Mouse (Mus musculus) kidney, postnatal 0 days (tissue): ENCODE measurements around the gene Lman1l. TPM values are rescaled to one million over a fixed set of nuclear protein-coding genes. Genes with fewer than 3 reads are reported as not detected.

ENCODE experiments used
- ATAC-seq: fragments of 200-750 bp; cut with Nextera tagmentation; replicated peaks from 2 replicates; pipeline ENCODE4 v1.8.0; 2017; ENCODE audit warnings: low read depth, moderate number of reproducible peaks, moderate TSS enrichment, moderate library complexity; ENCODE audit not compliant: low FRiP score
- DNase-seq: peaks from one replicate; pipeline ENCODE4 v3.0.0-alpha.2; 2016; ENCODE audit warnings: low spot score
- H3K27ac ChIP-seq: fragments of 300-500 bp; sonication (generic); 2 replicates; pipeline ENCODE4 v1.5.1; 2014; ENCODE audit warnings: mild to moderate bottlenecking
- H3K27me3 ChIP-seq: fragments of 300-500 bp; sonication (generic); 2 replicates; pipeline ENCODE4 v1.6.1; 2014; ENCODE audit warnings: low read length, mixed read lengths; ENCODE audit not compliant: insufficient read depth
- H3K36me3 ChIP-seq: fragments of 300-500 bp; sonication (generic); 2 replicates; pipeline ENCODE4 v1.6.1; 2014; ENCODE audit warnings: low read length, mixed read lengths; ENCODE audit not compliant: insufficient read depth
- H3K4me1 ChIP-seq: fragments of 300-500 bp; sonication (generic); replicated peaks from 2 replicates; pipeline ENCODE4 v1.6.1; 2014; ENCODE audit warnings: antibody characterized with exemption, low read length, mixed read lengths; ENCODE audit not compliant: insufficient read depth
- H3K4me2 ChIP-seq: fragments of 300-500 bp; sonication (generic); 2 replicates; pipeline ENCODE4 v1.6.1; 2014; ENCODE audit warnings: mild to moderate bottlenecking, low read length, moderate library complexity, mixed read lengths
- H3K4me3 ChIP-seq: fragments of 300-500 bp; sonication (generic); replicated peaks from 2 replicates; pipeline ENCODE4 v1.5.1; 2014; ENCODE audit warnings: low read depth, low read length
- H3K9ac ChIP-seq: fragments of 300-500 bp; sonication (generic); 2 replicates; pipeline ENCODE4 v1.6.1; 2014; ENCODE audit warnings: low read depth, low read length
- H3K9me3 ChIP-seq: fragments of 300-500 bp; sonication (generic); replicated peaks from 2 replicates; pipeline ENCODE4 v1.6.1; 2016; ENCODE audit warnings: low read length, inconsistent platforms, mixed read lengths
- CTCF ChIP-seq: IDR thresholded peaks from 2 replicates; pipeline ENCODE4 v1.5.1; 2016; ENCODE audit warnings: antibody characterized with exemption, low read depth, mild to moderate bottlenecking, moderate library complexity
- WGBS: fragments of 180-500 bp; shearing (Covaris S2); extraction: QIAGEN DNeasy Blood & Tissue Kit; methylation state at CpG from one replicate; pipeline ENCODE4 v1.1.7; 2014; 5-methylcytosine and 5-hydroxymethylcytosine counted together
- polyA plus RNA-seq: library from polyadenylated mRNA; unstranded; fragments of >200 nt; fragmentation: Nextera tagmentation; extraction: Ambion mirVana; gene quantifications from 2 replicates; pipeline ENCODE4 v1.2.1, GENCODE M21; 2015

The Lman1l gene
- polyA plus RNA-seq, 1 experiment from 2014 or later: not detected

- Histone ChIP-seq H3K4me3 (no peak overlapping the region), H3K27me3 (no peaks in the 10 kb centered on the region), H3K27ac (no peak overlapping the region), H3K9me3 (no peaks in the 10 kb centered on the region), H3K4me2 (no peak overlapping the region), H3K4me1 (0 out of 2 replicates have a peak, but pooled peaks cover 16% of the 10 kb centered on the region), H3K36me3 (peaks cover 9% of the 10 kb centered on the region; the same call in 1 of the 2 replicates), H3K9ac (no peak overlapping the region)
- no peak for TF ChIP-seq CTCF
- ATAC-seq: no peak
- 21% methylated on average over 4 of the region's 4 CpGs for WGBS
- DNase-seq: no peak
Observed at GRCm38 (mm10) chr9:57597929-57598382, 22.6 kb downstream of the Lman1l start.

GRCm38 (mm10) chr9:57597265-57597664 is 23.3 kb downstream of the Lman1l start:
- no peak overlapping the region for H3K4me3 ChIP-seq
- no peak for TF ChIP-seq CTCF
- DNase-seq: no peak
- ATAC-seq: no peak
- 89% methylated on average over 8 of the region's 8 CpGs for WGBS
- no peak overlapping the region for H3K4me2 ChIP-seq
- 0 out of 2 replicates have a peak, but pooled peaks cover 16% of the 10 kb centered on the region for H3K4me1 ChIP-seq
- no peak overlapping the region for H3K27ac ChIP-seq
- H3K9ac ChIP-seq: no peak overlapping the region
- no peaks in the 10 kb centered on the region for H3K27me3 ChIP-seq
- H3K9me3 ChIP-seq: no peaks in the 10 kb centered on the region
- peaks cover 15% of the 10 kb centered on the region; the same call in 1 of the 2 replicates for H3K36me3 ChIP-seq

- TF ChIP-seq CTCF: no peak
Observed at GRCm38 (mm10) chr9:57594174-57594509, 26.4 kb downstream of the Lman1l start.

GRCm38 (mm10) chr9:57593454-57594173 is 27.0 kb downstream of the Lman1l start:
- WGBS: 40% methylated on average over 12 of the region's 12 CpGs
- DNase-seq (peak; percentile 38), ATAC-seq (0 out of 2 replicates have a peak, but pooled peaks have one; percentile 11)
- peaks cover 8% of the 10 kb centered on the region; the same call in 1 of the 2 replicates for H3K4me1 ChIP-seq
- no peak overlapping the region for H3K4me2 ChIP-seq
- H3K9me3 ChIP-seq: no peaks in the 10 kb centered on the region
- no peaks in the 10 kb centered on the region for H3K27me3 ChIP-seq
- H3K27ac ChIP-seq: peak overlapping the region; percentile 31; the same call in 1 of the 2 replicates
- no peak overlapping the region for H3K9ac ChIP-seq
- TF ChIP-seq CTCF: peak; percentile 26; the same call in 1 of the 2 replicates
- H3K36me3 ChIP-seq: peaks cover 17% of the 10 kb centered on the region; the same call in 1 of the 2 replicates
- H3K4me3 ChIP-seq: no peak overlapping the region

More at GRCm38 (mm10) chr9:57594174-57594509, 26.4 kb downstream of the Lman1l start:
- no peaks in the 10 kb centered on the region for H3K9me3 ChIP-seq
- no peak for DNase-seq
- H3K4me3 ChIP-seq: no peak overlapping the region
- 41% methylated on average over 9 of the region's 9 CpGs for WGBS
- peak overlapping the region; percentile 31; the same call in 1 of the 2 replicates for H3K27ac ChIP-seq
- H3K4me2 ChIP-seq: no peak overlapping the region
- H3K4me1 ChIP-seq: peaks cover 6% of the 10 kb centered on the region; the same call in 1 of the 2 replicates
- peaks cover 17% of the 10 kb centered on the region; the same call in 1 of the 2 replicates for H3K36me3 ChIP-seq
- H3K9ac ChIP-seq: no peak overlapping the region
- ATAC-seq: no peak
- H3K27me3 ChIP-seq: no peaks in the 10 kb centered on the region

- no peaks in the 10 kb centered on the region for H3K9me3 ChIP-seq
- DNase-seq (peak; percentile 50), ATAC-seq (no peak)
- H3K9ac ChIP-seq: no peak overlapping the region
- WGBS: 44% methylated on average over 5 of the region's 5 CpGs
- H3K4me3 ChIP-seq: no peak overlapping the region
- H3K4me2 ChIP-seq: no peak overlapping the region
- H3K27me3 ChIP-seq: no peaks in the 10 kb centered on the region
- H3K27ac ChIP-seq: no peak overlapping the region
- TF ChIP-seq CTCF: peak; percentile 60
- H3K4me1 ChIP-seq: peaks cover 8% of the 10 kb centered on the region; the same call in 1 of the 2 replicates
- peaks cover 19% of the 10 kb centered on the region; the same call in 1 of the 2 replicates for H3K36me3 ChIP-seq
Observed at GRCm38 (mm10) chr9:57590726-57591125, 29.8 kb downstream of the Lman1l start.

GRCm38 (mm10) chr9:57589224-57590126 is 31.1 kb downstream of the Lman1l start, which contains the start of gene Ulk3:
TSS of gene Ulk3 (plus strand) at chr9:57589452.
- peak within 1 kb of the TSS; percentile 72 for H3K9ac ChIP-seq
- peak within 1 kb of the TSS; percentile 76 for H3K4me3 ChIP-seq
- peaks cover 8% of the 10 kb centered on the region; the same call in 1 of the 2 replicates for H3K4me1 ChIP-seq
- H3K4me2 ChIP-seq: peak within 1 kb of the TSS; percentile 93
- TF ChIP-seq CTCF: peak; percentile 43; the same call in 1 of the 2 replicates
- under 1% methylated on average over 58 of the region's 58 CpGs for WGBS
- H3K9me3 ChIP-seq: no peaks in the 10 kb centered on the region
- peak; percentile 82 for ATAC-seq
- H3K27ac ChIP-seq: peak within 1 kb of the TSS; percentile 90
- peak; percentile 80 for DNase-seq
- 0 out of 2 replicates have a peak, but pooled peaks cover 19% of the 10 kb centered on the region for H3K36me3 ChIP-seq
- H3K27me3 ChIP-seq: no peaks in the 10 kb centered on the region
